Mouse (Mus musculus) heart, postnatal 25 days (tissue): ENCODE data around the gene Ints3. TPM values are rescaled to one million over a fixed set of nuclear protein-coding genes. Genes with fewer than 3 reads are reported as not detected.
"Not testable (repeated sequence)": the region's sequence is repeated elsewhere in the genome, so short reads cannot be mapped to it uniquely, and the experiment has no call there.

Experiments
- DNase-seq: peaks from one replicate; pipeline ENCODE4 v3.0.0; 2022; ENCODE audit warnings: low spot score
- intact Hi-C: fragments of 180-260 bp; cut with DNase I; formaldehyde crosslinking; loops from one replicate; pipeline ENCODE4 v1.15.1; 2025
- total RNA-seq, 2 experiments: library from RNA; stranded (reverse); gene quantifications; 2 replicates each; pipeline ENCODE4 v1.2.3; 2021

The Ints3 gene
- total RNA-seq, 2 experiments from 2014 or later = 25.2 to 26.9 TPM

DNA sequence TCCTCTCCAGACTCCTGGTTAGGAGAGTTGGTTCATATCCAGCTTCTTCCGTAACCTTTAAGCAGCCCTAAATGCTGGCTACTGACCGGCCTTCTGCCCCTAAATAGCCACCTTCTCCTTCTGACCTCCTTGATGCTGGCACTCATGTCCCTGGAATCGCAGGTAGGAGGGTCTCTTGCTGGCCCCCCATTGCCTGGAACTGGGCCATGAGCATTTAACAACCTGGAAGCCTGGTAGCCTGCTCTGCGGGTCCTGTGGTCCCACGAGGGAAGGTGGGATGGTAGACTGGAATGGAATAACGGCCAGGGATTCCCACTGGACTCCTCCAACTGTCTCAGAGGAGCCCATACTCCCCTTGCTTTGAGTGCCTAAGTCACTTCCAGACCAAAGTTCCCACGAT, 61.6 kb downstream of the Ints3 start:
- no peak for DNase-seq
- intact Hi-C loops = loop anchor here (2.0 kb wide), 1 partner anchor 107 kb away; the partner anchor contains the start of gene Dennd4b

DNA sequence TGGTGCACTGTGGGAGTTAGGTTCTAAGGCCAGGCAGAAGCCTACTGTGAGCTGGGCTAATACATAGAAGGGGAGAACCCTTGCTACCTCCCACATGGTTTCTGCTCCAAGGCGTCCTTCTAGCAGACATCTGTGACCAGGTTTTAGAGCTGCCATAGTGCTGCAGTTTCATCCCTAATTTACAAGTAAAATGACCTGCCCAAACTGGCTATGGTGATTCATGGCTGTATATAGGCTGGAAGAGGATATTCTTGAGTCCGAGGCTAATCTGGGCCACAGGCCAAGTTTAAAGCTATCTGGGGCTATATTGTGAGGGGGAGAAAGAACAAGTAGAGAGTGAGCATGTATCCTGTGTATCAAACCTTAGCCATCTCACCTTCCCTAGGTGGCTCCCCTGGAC, 64.4 kb downstream of the Ints3 start:
- intact Hi-C loops = no loop called here
- DNase-seq = no peak

DNA sequence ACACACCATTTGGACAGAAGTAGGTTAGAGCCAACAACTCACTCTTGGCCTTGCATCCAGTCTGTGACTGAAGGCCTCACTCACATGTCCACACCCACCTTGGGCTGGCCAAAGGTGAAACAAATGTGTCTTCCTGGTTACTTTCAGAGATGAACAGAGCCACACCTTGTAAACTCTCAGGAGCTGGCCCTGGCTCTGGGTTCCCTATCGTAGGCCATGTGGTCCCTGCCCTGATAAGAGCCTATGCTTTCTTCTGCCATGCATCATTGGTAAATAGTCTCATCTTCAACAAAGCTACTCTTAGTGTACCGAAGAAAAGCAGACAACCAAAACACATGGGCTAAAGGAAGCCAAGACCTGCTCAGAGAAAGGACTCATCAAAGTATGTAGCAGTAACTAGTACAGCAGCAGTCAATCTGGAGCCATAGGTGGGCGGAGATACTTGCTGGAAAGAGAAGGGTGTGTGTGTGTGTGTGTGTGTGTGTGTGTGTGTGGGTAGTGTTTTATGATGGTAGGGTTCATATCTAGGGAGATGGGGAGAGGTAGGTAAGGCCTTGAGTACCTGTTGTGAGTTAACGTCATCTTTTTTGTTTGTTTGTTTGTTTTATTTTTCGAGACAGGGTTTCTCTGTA, 66.3 kb downstream of the Ints3 start:
- DNase-seq = no peak
- intact Hi-C loops = no loop called here

DNA sequence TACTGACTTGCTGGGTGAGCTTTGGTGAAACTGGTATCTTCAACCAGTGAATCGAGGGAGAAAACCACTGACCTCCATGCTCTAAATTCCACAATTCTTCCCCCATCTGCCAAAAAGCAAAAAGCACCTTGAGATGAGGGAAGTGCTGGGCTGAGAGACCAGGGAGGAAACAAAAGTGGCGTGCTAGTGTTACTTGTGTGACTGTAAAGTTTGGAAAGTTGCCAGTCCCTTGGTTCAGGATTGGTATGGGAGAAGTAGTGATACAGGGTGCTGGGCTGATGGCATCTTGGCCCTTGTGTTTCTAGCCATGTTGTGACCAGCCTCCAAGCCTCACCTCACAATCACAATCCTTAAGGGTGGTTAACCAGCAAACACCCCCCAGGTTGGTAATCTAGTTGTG, 71.1 kb downstream of the Ints3 start:
- intact Hi-C loops = no loop called here
- no peak for DNase-seq

DNA sequence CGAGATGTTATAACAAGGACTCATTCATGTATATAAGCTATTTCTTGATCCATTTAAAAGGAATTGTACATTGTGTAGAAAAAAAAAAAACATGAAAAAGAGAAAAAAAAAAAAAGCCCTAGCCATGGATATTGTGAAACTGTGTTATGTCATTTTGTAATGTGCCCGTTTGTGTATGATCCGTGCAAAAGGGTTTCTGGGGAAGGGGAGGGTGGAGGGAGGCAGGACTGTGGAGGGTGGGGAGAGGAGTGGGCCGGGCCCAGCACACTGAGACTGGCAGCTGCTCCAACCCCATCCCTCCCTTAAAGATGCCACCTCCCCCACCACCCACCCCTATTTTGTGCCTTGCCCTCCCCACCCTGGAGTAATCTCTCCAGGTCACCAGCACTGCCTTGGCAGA, 71.9 kb downstream of the Ints3 start:
- intact Hi-C loops = no loop called here

DNA sequence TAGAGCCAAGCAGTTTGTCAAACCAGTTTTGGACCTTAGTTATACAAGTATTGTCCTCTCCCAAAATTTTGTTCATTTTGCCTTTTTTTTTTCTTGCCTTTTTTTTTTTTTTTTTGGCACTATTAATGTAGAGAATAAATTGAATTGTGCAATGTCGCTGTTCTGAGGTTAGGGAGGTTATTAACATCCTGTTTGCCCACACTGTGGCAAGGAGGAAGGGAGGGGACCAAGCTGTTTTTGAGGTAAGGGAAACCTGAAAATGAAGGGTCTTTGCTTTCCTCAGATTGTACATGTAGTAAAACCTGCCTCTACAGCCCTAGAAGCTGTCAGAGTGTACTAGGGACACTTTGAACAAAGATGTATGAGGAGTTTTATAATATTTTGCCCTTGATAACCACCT, 74.2 kb downstream of the Ints3 start:
- intact Hi-C loops = no loop called here

More for the DNA sequence above, 71.9 kb downstream of the Ints3 start:
- no peak for DNase-seq

DNA sequence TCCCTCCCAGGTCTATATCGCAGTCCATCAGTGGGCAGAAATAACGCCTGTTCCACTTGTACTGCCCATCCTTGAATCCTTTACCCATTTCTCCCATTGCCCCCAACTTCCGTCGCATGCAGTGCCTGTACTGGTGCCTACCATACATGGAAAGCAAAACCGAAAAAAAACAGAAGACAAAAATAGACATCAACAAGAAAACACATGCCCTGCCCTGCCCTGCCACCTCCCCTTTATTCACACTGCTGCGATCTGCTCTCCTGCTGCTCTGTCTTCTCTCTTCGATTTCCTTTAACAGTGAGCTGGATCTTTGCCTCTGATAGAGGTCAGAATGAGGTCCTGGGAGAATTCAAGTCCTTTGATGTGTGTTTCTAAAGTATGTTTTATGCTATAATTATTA, 75.5 kb downstream of the Ints3 start:
- no peak for DNase-seq
- intact Hi-C loops = no loop called here

More for the DNA sequence above, 74.2 kb downstream of the Ints3 start:
- DNase-seq = no peak

DNA sequence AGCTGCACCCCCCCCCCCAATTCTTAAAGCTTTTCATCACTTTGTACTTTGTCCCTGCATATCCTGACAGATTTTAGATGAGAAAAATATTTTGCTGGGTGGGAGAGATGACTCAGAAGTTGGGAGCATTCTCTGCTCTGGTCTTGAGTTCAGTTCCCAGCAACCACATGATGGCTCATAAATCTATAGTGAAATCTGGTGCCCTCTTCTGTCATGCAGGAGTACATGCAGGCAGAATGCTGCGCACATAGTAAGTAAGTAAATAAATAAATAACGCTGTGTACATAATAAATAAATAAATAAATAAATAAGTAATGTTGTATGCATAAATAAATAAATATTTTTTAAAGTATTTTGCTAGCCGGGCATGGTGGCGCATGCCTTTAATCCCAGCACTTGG, 85.6 kb downstream of the Ints3 start:
- intact Hi-C loops = no loop called here
- DNase-seq = no peak

DNA sequence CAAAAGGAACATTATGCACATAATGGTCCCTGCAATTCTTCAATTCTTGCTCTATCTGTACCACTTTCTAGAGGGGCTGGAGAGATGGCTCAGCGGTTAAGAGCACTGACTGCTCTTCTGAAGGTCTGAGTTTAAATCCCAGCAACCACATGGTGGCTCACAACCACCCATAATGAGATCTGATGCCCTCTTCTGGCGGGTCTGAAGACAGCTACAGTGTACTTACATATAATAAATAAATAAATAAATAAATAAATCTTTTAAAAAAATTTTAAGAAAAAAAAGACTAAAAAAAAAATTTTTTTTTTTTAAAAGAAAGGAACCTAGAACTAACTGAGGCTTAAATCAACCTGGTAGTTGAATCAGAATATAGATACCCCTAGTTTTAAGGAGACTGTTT, 90.6 kb downstream of the Ints3 start:
- intact Hi-C loops, DNase-seq: not testable (repeated sequence)

Other genes starting within 250 kb of the Ints3 start
- 1,000 to 10,000 TPM in 1 of 2 experiments, 100 to 1,000 TPM in 1; 993 to 1,012 TPM for gene Rps27, start 220.0 kb downstream of the Ints3 start, total RNA-seq
- 1 to 10 TPM; 6.0 to 7.9 TPM for gene Rab13, start 219.9 kb downstream of the Ints3 start, total RNA-seq
- gene Jtb, start 202.0 kb downstream of the Ints3 start, total RNA-seq = 10 to 100 TPM; 49.0 to 50.7 TPM
- not detected for gene Creb3l4, start 190.1 kb downstream of the Ints3 start, total RNA-seq
- 10 to 100 TPM; 83.7 to 84.3 TPM for gene Slc39a1, start 185.4 kb downstream of the Ints3 start, total RNA-seq
- 10 to 100 TPM; 14.6 to 16.1 TPM for gene Crtc2, start 179.5 kb downstream of the Ints3 start, total RNA-seq
- gene Dennd4b, start 168.4 kb downstream of the Ints3 start, total RNA-seq = 10 to 100 TPM; 31.9 to 33.4 TPM
- gene Gatad2b, start 140.4 kb downstream of the Ints3 start, total RNA-seq = 10 to 100 TPM; 42.8 to 43.6 TPM
- gene Slc27a3, start 43.7 kb downstream of the Ints3 start, total RNA-seq = 1 to 10 TPM in 1 of 2 experiments, under 1 TPM in 1; 0.78 to 1.4 TPM
- gene Npr1, start 32.2 kb upstream of the Ints3 start, total RNA-seq = 10 to 100 TPM; 17.2 to 18.8 TPM
- 10 to 100 TPM; 31.5 to 33.4 TPM for gene Ilf2, start 42.5 kb upstream of the Ints3 start, total RNA-seq
- 10 to 100 TPM; 59.5 to 62.6 TPM for gene Snapin, start 57.4 kb upstream of the Ints3 start, total RNA-seq
- 100 to 1,000 TPM; 100 to 113 TPM for gene Chtop, start 75.9 kb upstream of the Ints3 start, total RNA-seq
- gene S100a1, start 80.8 kb upstream of the Ints3 start, total RNA-seq = 100 to 1,000 TPM; 777 to 804 TPM
- gene S100a13, start 80.8 kb upstream of the Ints3 start, total RNA-seq = 10 to 100 TPM; 27.1 to 29.7 TPM
- under 1 TPM; 0.23 to 0.48 TPM for gene S100a14, start 93.2 kb upstream of the Ints3 start, total RNA-seq
- gene S100a16, start 103.6 kb upstream of the Ints3 start, total RNA-seq = 10 to 100 TPM; 71.3 to 74.7 TPM
- not detected for gene S100a3, start 127.0 kb upstream of the Ints3 start, total RNA-seq
- not detected for gene S100a2, start 156.6 kb upstream of the Ints3 start, total RNA-seq
- gene Gm42674, start 168.3 kb upstream of the Ints3 start, total RNA-seq = not detected
- gene S100a4, start 170.1 kb upstream of the Ints3 start, total RNA-seq = 10 to 100 TPM in 1 of 2 experiments, 1 to 10 TPM in 1; 8.0 to 11.2 TPM
- gene S100a5, start 174.9 kb upstream of the Ints3 start, total RNA-seq = not detected
- 10 to 100 TPM; 70.8 to 84.4 TPM for gene S100a6, start 179.3 kb upstream of the Ints3 start, total RNA-seq
- gene S100a7a, start 220.4 kb upstream of the Ints3 start, total RNA-seq = under 1 TPM; 0.28 to 0.60 TPM
- 1 to 10 TPM in 1 of 2 experiments, under 1 TPM in 1; 0.61 to 1.6 TPM for gene S100a8, start 235.4 kb upstream of the Ints3 start, total RNA-seq